Mouse (Mus musculus) hindbrain, embryonic 16.5 days (tissue): ENCODE results near the gene Cntrob. TPM values are rescaled to one million over a fixed set of nuclear protein-coding genes. Genes with fewer than 3 reads are reported as not detected.
A peak's percentile ranks its signal among the peaks of the same experiment; 100 is the strongest.

Experiments
- ATAC-seq: fragments of 200-750 bp; cut with Nextera tagmentation; 2 replicates; pipeline ENCODE4 v1.8.0; 2017; ENCODE audit warnings: moderate TSS enrichment, moderate library complexity
- H3K27ac ChIP-seq: fragments of 300-500 bp; sonication (generic); 2 replicates; pipeline ENCODE4 v1.5.1; 2014; ENCODE audit warnings: low read depth, mild to moderate bottlenecking, control low read depth, low read length, moderate library complexity
- H3K27me3 ChIP-seq: fragments of 300-500 bp; sonication (generic); replicated peaks from 2 replicates; pipeline ENCODE4 v1.6.1; 2014; ENCODE audit warnings: low read length; ENCODE audit not compliant: control insufficient read depth, insufficient read depth
- H3K36me3 ChIP-seq: fragments of 300-500 bp; sonication (generic); 2 replicates; pipeline ENCODE4 v1.6.1; 2014; ENCODE audit warnings: mild to moderate bottlenecking, low read length, moderate library complexity, mixed read lengths; ENCODE audit not compliant: control insufficient read depth, insufficient read depth
- H3K4me1 ChIP-seq: fragments of 300-500 bp; sonication (generic); 2 replicates; pipeline ENCODE4 v1.6.1; 2014; ENCODE audit warnings: low read depth, low read length; ENCODE audit not compliant: control insufficient read depth, insufficient read depth
- H3K4me2 ChIP-seq: fragments of 300-500 bp; sonication (generic); 2 replicates; pipeline ENCODE4 v1.6.1; 2014; ENCODE audit warnings: mild to moderate bottlenecking, low read length, control low read depth, moderate library complexity
- H3K4me3 ChIP-seq: fragments of 300-500 bp; sonication (generic); 2 replicates; pipeline ENCODE4 v1.5.1; 2014; ENCODE audit warnings: mild to moderate bottlenecking, low read length, control low read depth, moderate library complexity
- H3K9ac ChIP-seq: fragments of 300-500 bp; sonication (generic); 2 replicates; pipeline ENCODE4 v1.6.1; 2014; ENCODE audit warnings: low read depth, mild to moderate bottlenecking, control low read depth, low read length, moderate library complexity
- H3K9me3 ChIP-seq: fragments of 300-500 bp; sonication (generic); 2 replicates; pipeline ENCODE4 v1.6.1; 2014; ENCODE audit warnings: mild to moderate bottlenecking, low read length, moderate library complexity; ENCODE audit not compliant: control insufficient read depth
- WGBS: fragments of 180-500 bp; shearing (Covaris S2); extraction: QIAGEN DNeasy Blood & Tissue Kit; methylation state at CpG from one replicate; pipeline ENCODE4 v1.1.7; 2014; 5-methylcytosine and 5-hydroxymethylcytosine counted together
- polyA plus RNA-seq: library from polyadenylated mRNA; unstranded; fragments of >200 nt; fragmentation: Nextera tagmentation; extraction: Ambion mirVana; gene quantifications from 2 replicates; pipeline ENCODE4 v1.2.1, GENCODE M21; 2015

Cntrob gene
- polyA plus RNA-seq, 1 experiment from 2014 or later: 15.5 TPM

- WGBS: 91% methylated on average over 3 of the region's 3 CpGs
- Histone ChIP-seq H3K4me3 (no peak overlapping the region), H3K4me2 (no peak overlapping the region), H3K9me3 (no peaks in the 10 kb centered on the region), H3K27me3 (no peaks in the 10 kb centered on the region), H3K36me3 (0 out of 2 replicates have a peak, but pooled peaks cover 2% of the 10 kb centered on the region), H3K4me1 (no peaks in the 10 kb centered on the region), H3K9ac (no peak overlapping the region), H3K27ac (no peak overlapping the region)
- ATAC-seq: no peak
These were observed 28.3 kb downstream of the Cntrob start for GRCm38 (mm10) chr11:69295286-69295685.

- no peak for ATAC-seq
- no peak overlapping the region for H3K4me2 ChIP-seq
- no peak overlapping the region for H3K27ac ChIP-seq
- H3K9me3 ChIP-seq: no peaks in the 10 kb centered on the region
- no peaks in the 10 kb centered on the region for H3K4me1 ChIP-seq
- H3K36me3 ChIP-seq: no peaks in the 10 kb centered on the region
- H3K9ac ChIP-seq: no peak overlapping the region
- no peak overlapping the region for H3K4me3 ChIP-seq
- H3K27me3 ChIP-seq: no peaks in the 10 kb centered on the region
- 96% methylated on average over 5 of the region's 5 CpGs for WGBS
These were observed 32.5 kb downstream of the Cntrob start for GRCm38 (mm10) chr11:69291111-69291510.

- Histone ChIP-seq H3K27ac (no peak overlapping the region), H3K36me3 (no peaks in the 10 kb centered on the region), H3K9ac (no peak overlapping the region), H3K4me3 (no peak overlapping the region), H3K9me3 (no peaks in the 10 kb centered on the region), H3K27me3 (no peaks in the 10 kb centered on the region), H3K4me2 (no peak overlapping the region), H3K4me1 (no peaks in the 10 kb centered on the region)
- ATAC-seq: no peak
- WGBS: 64% methylated on average over 5 of the region's 5 CpGs
These were observed 46.3 kb downstream of the Cntrob start for GRCm38 (mm10) chr11:69277267-69277666.

- Histone ChIP-seq H3K4me3 (no peak overlapping the region), H3K27me3 (no peaks in the 10 kb centered on the region), H3K4me1 (no peaks in the 10 kb centered on the region), H3K36me3 (no peaks in the 10 kb centered on the region), H3K27ac (no peak overlapping the region), H3K9ac (no peak overlapping the region), H3K4me2 (no peak overlapping the region), H3K9me3 (no peaks in the 10 kb centered on the region)
- ATAC-seq: no peak
- WGBS: 73% methylated on average over 2 of the region's 2 CpGs
These were observed 47.5 kb downstream of the Cntrob start for GRCm38 (mm10) chr11:69276081-69276480.

GRCm38 (mm10) chr11:69275650-69276049 is 47.9 kb downstream of the Cntrob start:
- 73% methylated on average over 6 of the region's 6 CpGs for WGBS
- H3K4me2 ChIP-seq: no peak overlapping the region
- no peak for ATAC-seq
- H3K9ac ChIP-seq: no peak overlapping the region
- no peak overlapping the region for H3K27ac ChIP-seq
- no peaks in the 10 kb centered on the region for H3K36me3 ChIP-seq
- no peaks in the 10 kb centered on the region for H3K9me3 ChIP-seq
- no peaks in the 10 kb centered on the region for H3K4me1 ChIP-seq
- H3K4me3 ChIP-seq: no peak overlapping the region
- no peaks in the 10 kb centered on the region for H3K27me3 ChIP-seq

DNA sequence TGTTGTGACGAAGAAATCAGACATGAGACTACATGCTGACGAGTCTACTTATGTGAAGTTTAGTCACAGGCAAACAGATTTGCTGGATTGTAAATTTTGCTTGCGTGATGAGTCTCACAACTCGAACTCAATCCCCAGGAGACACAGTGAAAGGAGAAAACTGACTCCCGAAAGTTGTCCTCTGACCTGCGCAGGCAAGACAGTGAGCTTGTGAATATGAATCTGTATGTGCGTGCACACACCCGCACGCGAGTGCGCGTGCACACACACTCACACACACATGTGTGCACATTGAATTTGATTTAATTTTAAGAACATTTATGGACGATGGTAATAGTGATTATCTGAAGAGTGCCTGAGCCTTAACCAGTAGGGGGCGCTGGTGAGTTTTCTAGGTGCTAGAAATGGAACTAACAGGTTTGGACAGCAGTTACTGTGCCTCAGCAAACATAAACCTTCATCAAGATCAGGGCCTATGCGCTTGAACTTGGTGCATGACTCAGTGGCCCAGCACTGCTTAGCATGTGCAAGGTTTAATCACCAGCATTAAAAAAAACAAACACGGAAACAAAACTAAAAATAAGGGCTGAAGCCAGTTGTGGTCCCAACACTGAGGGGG is 51.3 kb downstream of the Cntrob start:
- WGBS: 34% methylated on average over 16 of the region's 16 CpGs

GRCm38 (mm10) chr11:69269575-69269974 is 54.0 kb downstream of the Cntrob start:
- Histone ChIP-seq H3K27me3 (no peaks in the 10 kb centered on the region), H3K9me3 (no peaks in the 10 kb centered on the region), H3K4me2 (peak overlapping the region; percentile 29; the same call in 1 of the 2 replicates), H3K36me3 (no peaks in the 10 kb centered on the region), H3K4me3 (no peak overlapping the region), H3K4me1 (peaks cover 12% of the 10 kb centered on the region), H3K27ac (no peak overlapping the region), H3K9ac (no peak overlapping the region)
- ATAC-seq: no peak
- 19% methylated on average over 13 of the region's 13 CpGs for WGBS

More for the DNA sequence above, 51.3 kb downstream of the Cntrob start:
- H3K27me3 ChIP-seq: no peaks in the 10 kb centered on the region
- no peak for ATAC-seq
- H3K4me2 ChIP-seq: no peak overlapping the region
- H3K27ac ChIP-seq: no peak overlapping the region
- H3K9me3 ChIP-seq: no peaks in the 10 kb centered on the region
- H3K9ac ChIP-seq: no peak overlapping the region
- H3K4me3 ChIP-seq: no peak overlapping the region
- no peaks in the 10 kb centered on the region; the same call in 1 of the 2 replicates for H3K4me1 ChIP-seq
- no peaks in the 10 kb centered on the region for H3K36me3 ChIP-seq

DNA sequence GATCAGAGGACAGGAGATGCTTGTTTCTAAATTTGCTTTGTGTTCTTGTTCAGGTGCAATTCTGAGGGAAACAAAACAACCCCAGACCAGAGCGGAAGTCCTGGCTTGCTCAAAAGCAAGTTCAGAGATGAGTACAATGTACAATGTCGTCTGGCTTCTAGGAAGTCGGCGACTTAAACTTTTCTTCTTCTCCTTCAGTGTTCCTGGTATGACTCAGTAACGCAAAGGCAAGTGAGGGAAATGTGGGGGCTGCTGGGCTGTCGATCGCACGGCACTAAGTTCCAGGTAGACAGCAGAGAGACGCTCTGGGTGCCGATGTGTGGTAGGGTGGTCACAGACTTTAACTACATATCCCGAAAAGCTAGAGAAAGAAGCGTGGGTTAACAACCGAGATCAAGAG is 55.5 kb downstream of the Cntrob start:
- H3K4me3 ChIP-seq: no peak overlapping the region
- H3K27me3 ChIP-seq: no peaks in the 10 kb centered on the region
- H3K27ac ChIP-seq: no peak overlapping the region
- H3K4me2 ChIP-seq: no peak overlapping the region
- no peaks in the 10 kb centered on the region for H3K9me3 ChIP-seq
- no peak for ATAC-seq
- H3K36me3 ChIP-seq: no peaks in the 10 kb centered on the region
- H3K4me1 ChIP-seq: peaks cover 12% of the 10 kb centered on the region
- no peak overlapping the region for H3K9ac ChIP-seq
- WGBS: 91% methylated on average over 13 of the region's 13 CpGs

GRCm38 (mm10) chr11:69267341-69267740 is 56.2 kb downstream of the Cntrob start:
- no peak overlapping the region for H3K27ac ChIP-seq
- WGBS: 28% methylated on average over 7 of the region's 7 CpGs
- ATAC-seq: peak; percentile 15; the same call in 1 of the 2 replicates

More at GRCm38 (mm10) chr11:69267341-69267740, 56.2 kb downstream of the Cntrob start:
- no peaks in the 10 kb centered on the region for H3K36me3 ChIP-seq
- H3K4me1 ChIP-seq: peaks cover 12% of the 10 kb centered on the region
- H3K4me3 ChIP-seq: no peak overlapping the region
- H3K9me3 ChIP-seq: no peaks in the 10 kb centered on the region
- no peak overlapping the region for H3K4me2 ChIP-seq
- H3K27me3 ChIP-seq: no peaks in the 10 kb centered on the region
- no peak overlapping the region for H3K9ac ChIP-seq
